Mouse (Mus musculus) testis, adult 2 months (tissue): ENCODE results near the gene Olfr292. TPM values are rescaled to one million over a fixed set of nuclear protein-coding genes. Genes with fewer than 3 reads are reported as not detected.

ENCODE experiments used
- H3K27ac ChIP-seq: fragments of 200-500 bp; 2 replicates; pipeline ENCODE4 v1.5.1; 2012; ENCODE audit warnings: low read depth, low read length; ENCODE audit not compliant: control insufficient read depth, insufficient read depth
- H3K27me3 ChIP-seq: fragments of 200-500 bp; 2 replicates; pipeline ENCODE4 v1.6.1; 2012; ENCODE audit warnings: mild to moderate bottlenecking, low read length, moderate library complexity; ENCODE audit not compliant: control insufficient read depth, insufficient read depth
- H3K36me3 ChIP-seq: fragments of 200-500 bp; 2 replicates; pipeline ENCODE4 v1.6.1; 2012; ENCODE audit warnings: mild to moderate bottlenecking, low read length; ENCODE audit not compliant: control insufficient read depth, insufficient read depth
- H3K4me1 ChIP-seq: fragments of 200-500 bp; 2 replicates; pipeline ENCODE4 v1.6.1; 2012; ENCODE audit warnings: low read length; ENCODE audit not compliant: control insufficient read depth, insufficient read depth
- H3K4me3 ChIP-seq: fragments of 200-500 bp; 2 replicates; pipeline ENCODE4 v1.5.1; 2012; ENCODE audit warnings: low read depth, mild to moderate bottlenecking, low read length, moderate library complexity, mixed read lengths; ENCODE audit not compliant: control insufficient read depth
- CTCF ChIP-seq: fragments of 200-500 bp; IDR thresholded peaks from 2 replicates; pipeline ENCODE4 v1.5.1; 2012; ENCODE audit warnings: low read depth, mild to moderate bottlenecking, inconsistent platforms, low read length, moderate library complexity; ENCODE audit not compliant: control insufficient read depth, insufficient read depth, insufficient replicate concordance
- POLR2A ChIP-seq: fragments of 200-500 bp; IDR thresholded peaks from 2 replicates; pipeline ENCODE4 v1.6.1; 2012; ENCODE audit warnings: low read depth, mild to moderate bottlenecking, inconsistent platforms, low read length, moderate library complexity; ENCODE audit not compliant: control insufficient read depth
- polyA plus RNA-seq: library from polyadenylated mRNA; depleted of rRNA; stranded (reverse); fragments of >200 nt; gene quantifications from 2 replicates; pipeline ENCODE4 v1.2.3, GENCODE M21; 2012; rRNA removed

Gene Olfr292
- polyA plus RNA-seq, result not detected in 2 replicates

GRCm38 (mm10) chr7:86688030-86688429 is at the start of gene Olfr292:
TSS of gene Olfr292 (plus strand) at chr7:86688330.
- TF ChIP-seq CTCF (no peak), POLR2A (no peak)
- no peak within 1 kb of the TSS for H3K27ac ChIP-seq
- H3K27me3 ChIP-seq, result no peaks in the 10 kb centered on the region
- H3K4me3 ChIP-seq, result no peak within 1 kb of the TSS
- H3K4me1 ChIP-seq, result no peaks in the 10 kb centered on the region
- H3K36me3 ChIP-seq, result no peaks in the 10 kb centered on the region

GRCm38 (mm10) chr7:86648761-86649160 is 39.4 kb upstream of the Olfr292 start, which contains the start of gene Olfr293:
TSS of gene Olfr293 (plus strand) at chr7:86649061.
- H3K27ac ChIP-seq, result no peak within 1 kb of the TSS
- no peaks in the 10 kb centered on the region for H3K27me3 ChIP-seq
- no peaks in the 10 kb centered on the region for H3K36me3 ChIP-seq
- no peak within 1 kb of the TSS for H3K4me3 ChIP-seq
- H3K4me1 ChIP-seq, result no peaks in the 10 kb centered on the region
- no peak for TF ChIP-seq POLR2A
- TF ChIP-seq CTCF, result no peak

- TF ChIP-seq POLR2A, result no peak
- TF ChIP-seq CTCF, result no peak
- no peak overlapping the region for H3K27ac ChIP-seq
- H3K4me1 ChIP-seq, result no peaks in the 10 kb centered on the region
- no peaks in the 10 kb centered on the region for H3K27me3 ChIP-seq
- H3K4me3 ChIP-seq, result no peak overlapping the region
- H3K36me3 ChIP-seq, result no peaks in the 10 kb centered on the region
Observed at GRCm38 (mm10) chr7:86725013-86725412, 36.9 kb downstream of the Olfr292 start.

Other genes starting within 250 kb of the Olfr292 start
- not detected in 2 replicates for gene Olfr299, start 228.4 kb upstream of the Olfr292 start, polyA plus RNA-seq
- gene Olfr298, start 195.8 kb upstream of the Olfr292 start, polyA plus RNA-seq, result not detected in 2 replicates
- not detected in 2 replicates for gene Olfr297, start 168.4 kb upstream of the Olfr292 start, polyA plus RNA-seq
- not detected in 2 replicates for gene Olfr295, start 104.5 kb upstream of the Olfr292 start, polyA plus RNA-seq
- gene Olfr294, start 71.7 kb upstream of the Olfr292 start, polyA plus RNA-seq, result not detected in 2 replicates
- not detected in 2 replicates for gene Olfr293, start 39.3 kb upstream of the Olfr292 start, polyA plus RNA-seq
- gene Folh1, start 87.6 kb downstream of the Olfr292 start, polyA plus RNA-seq, result 2.6 and 3.2 TPM in 2 replicates
- not detected in 2 replicates for gene Vmn2r77, start 106.7 kb downstream of the Olfr292 start, polyA plus RNA-seq
- 0.02 and 0.04 TPM in 2 replicates for gene Vmn2r78, start 226.8 kb downstream of the Olfr292 start, polyA plus RNA-seq